Mouse (Mus musculus) cerebellum, postnatal 4 days (tissue): ENCODE measurements around the gene Leng9.

Experiments used
- DNase-seq, 2 experiments: peaks; one replicate each; pipeline ENCODE4 v3.0.0; 2022; ENCODE audit warnings: low spot score in 2 of 2, mixed read lengths in 1 of 2

Leng9 gene

DNA sequence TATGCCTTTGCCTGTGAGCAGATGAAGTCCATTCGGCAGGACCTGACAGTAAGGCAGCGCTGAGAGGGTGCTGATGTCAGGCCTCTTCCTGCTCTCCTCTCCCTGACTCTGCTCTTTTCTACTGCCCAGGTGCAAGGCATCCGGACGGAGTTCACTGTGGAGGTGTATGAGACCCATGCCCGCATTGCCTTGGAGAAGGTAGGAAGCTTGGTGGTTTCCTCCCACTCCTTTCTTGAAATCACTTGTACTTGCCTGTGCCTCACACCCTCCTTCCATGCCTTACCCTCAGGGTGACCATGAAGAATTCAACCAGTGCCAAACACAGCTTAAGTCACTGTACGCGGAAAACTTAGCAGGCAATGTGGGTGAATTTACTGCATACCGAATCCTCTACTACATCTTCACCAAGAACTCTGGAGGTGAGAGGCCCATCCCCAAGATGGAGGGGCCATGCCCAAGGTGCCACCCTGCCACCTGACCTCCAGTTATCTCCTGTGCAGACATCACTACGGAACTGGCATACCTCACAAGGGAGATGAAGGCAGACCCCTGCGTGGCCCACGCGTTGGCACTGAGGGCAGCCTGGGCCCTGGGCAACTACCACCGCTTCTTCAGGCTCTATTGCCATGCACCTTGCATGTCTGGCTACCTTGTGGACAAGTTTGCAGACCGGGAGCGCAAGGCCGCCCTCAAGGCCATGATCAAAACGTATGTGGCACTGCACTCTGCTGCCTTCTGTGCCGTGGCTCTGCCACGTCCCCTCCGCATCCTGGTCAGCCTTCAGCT is 5.2 kb downstream of the Leng9 start:
- DNase-seq, result no peak

DNA sequence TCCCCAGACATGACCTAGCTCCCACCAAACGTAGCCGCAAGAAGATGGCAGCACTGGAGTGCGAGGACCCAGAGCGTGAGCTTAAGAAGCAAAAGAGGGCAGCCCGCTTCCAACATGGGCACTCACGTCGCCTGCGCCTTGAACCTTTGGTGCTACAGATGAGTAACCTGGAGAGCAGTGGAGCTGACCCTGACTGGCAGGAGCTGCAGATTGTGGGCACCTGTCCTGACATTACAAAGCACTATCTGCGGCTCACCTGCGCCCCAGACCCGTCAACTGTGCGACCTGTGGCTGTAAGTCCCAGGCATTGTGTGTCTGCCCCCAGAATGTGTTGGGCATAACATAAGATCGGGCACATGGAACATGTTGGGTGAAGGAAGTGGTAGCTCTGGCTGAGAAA is 6.1 kb downstream of the Leng9 start:
- no peak for DNase-seq

DNA sequence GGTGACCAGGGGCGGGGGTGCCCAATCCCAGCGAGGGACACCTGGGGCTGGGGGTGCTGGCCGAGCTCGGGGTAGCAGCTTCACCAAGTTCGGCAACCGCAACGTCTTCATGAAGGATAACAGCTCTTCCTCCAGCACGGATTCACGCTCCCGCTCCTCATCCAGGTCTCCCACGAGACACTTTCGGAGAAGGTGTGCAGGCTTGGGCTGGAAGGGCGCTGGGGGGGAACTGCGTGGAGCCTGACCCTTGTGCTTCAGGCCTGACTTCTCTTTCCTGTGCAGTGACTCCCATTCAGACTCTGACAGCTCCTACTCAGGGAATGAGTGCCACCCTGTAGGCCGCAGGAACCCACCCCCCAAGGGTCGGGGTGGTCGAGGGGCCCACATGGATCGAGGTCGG is 6.7 kb downstream of the Leng9 start:
- no peak for DNase-seq

DNA sequence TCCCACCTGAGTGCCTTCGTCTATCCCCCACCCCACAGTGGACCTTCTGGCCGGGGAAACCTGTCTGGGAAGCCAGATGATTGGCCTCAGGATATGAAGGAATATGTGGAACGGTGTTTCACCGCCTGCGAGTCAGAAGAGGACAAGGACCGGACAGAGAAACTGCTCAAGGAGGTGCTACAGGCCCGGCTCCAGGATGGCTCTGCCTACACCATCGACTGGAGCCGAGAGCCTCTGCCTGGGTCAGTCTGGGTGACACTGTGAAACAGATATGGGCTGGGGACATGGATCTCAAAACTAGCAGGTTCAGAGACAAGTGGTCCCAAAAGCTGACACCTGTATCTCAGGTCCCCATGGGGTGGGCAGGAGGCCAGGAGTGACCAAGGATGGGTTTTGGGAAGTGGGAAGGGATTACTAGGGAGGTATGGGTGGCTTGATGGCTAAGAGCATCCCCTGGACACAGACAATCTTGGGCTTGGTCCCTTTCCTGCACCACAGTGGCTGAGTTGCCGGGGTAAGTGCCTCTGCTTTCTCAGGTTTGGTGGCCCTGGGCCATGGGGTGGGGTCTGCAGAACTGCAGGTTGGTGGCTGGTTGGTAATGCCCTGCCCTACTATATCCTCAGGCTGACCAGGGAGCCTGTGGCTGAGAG is 7.3 kb downstream of the Leng9 start:
- DNase-seq, result no peak

DNA sequence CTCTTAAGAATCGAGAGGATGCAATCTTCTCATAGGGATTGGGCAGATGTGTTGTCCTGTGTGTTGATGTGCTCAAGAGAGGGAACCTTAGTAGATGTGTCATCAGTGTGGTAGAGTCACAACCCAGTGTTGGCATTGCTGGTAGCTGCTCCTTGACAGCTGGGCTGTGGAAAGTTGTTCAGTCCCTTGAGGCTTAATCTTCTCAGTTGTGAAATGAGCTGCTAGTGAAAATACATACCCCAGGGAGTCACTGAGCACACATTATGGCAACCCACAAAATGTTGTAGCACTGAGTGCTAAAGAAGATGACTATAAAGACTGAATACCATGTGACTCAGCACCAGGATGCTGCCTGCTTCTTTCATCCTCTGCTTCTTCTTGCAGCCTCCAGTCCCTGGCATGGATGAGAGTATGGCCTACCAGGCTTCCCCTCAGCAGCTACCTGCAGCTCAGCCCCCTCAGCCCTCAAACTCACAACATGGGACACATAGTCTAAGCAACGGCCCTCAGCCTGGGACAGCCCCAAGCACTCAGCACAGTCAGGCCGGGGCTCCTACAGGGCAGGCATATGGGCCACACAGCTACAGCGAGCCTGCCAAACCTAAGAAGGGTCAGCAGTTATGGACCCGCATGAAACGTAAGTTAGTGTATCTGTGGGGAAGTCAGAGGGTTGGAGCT is 8.4 kb downstream of the Leng9 start:
- no peak for DNase-seq

DNA sequence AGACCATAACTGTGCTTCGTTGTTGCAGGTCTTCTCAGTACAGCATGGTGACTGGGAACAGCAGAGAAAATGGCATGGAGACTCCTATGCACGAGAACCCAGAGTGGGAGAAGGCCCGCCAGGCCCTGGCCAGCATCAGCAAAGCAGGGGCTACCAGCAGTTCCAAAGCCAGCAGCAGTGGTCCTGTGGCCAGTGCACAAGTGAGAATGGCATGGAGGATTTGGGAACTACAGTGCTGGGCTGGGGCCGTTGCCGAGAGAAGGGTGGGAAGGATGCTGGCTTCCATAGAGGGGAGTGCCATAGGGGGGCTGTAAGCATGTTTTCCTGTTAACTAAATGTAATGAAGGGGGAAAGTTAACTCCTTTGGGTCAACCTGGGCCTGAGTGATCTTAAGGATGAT is 10.8 kb downstream of the Leng9 start:
- no peak for DNase-seq

DNA sequence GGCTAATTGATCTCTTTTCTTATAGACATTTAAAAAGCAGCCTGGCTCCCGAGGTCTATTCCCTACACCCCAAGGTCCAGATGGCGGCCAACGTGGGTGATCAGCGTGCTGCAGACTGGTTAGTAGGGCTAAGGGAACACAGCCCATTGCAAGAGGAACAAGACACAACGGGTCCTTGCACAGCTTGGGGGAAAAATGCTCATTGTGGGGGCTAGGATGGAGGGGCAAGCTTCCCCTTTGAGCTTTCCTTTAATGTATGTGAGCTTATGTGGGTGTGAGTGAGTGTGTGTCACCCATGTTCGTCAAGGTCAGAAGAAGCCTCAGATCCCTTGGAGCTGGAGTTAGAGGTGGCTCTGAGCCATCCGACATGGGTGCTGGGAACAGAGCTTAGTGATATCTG is 11.5 kb downstream of the Leng9 start:
- no peak for DNase-seq

DNA sequence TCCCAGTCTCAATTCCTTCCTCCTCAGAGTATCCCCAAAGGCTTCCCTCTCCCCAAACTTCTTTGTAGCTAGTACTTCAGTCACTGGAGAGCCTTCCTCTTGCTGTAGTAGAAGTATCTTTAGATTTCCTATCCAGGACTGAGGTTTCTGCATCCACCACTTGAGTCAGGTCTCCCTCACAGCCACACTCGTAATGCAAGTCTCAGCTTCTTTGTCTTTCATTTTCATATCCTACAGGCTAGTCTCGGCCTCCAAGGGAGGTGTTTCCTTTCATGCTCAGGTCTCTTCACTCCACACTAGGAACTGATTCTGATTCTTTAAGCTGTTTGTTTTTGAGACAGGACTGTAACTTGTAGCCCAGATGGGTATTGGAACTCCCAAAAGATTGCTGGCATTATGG is 12.0 kb downstream of the Leng9 start:
- DNase-seq, result no peak

DNA sequence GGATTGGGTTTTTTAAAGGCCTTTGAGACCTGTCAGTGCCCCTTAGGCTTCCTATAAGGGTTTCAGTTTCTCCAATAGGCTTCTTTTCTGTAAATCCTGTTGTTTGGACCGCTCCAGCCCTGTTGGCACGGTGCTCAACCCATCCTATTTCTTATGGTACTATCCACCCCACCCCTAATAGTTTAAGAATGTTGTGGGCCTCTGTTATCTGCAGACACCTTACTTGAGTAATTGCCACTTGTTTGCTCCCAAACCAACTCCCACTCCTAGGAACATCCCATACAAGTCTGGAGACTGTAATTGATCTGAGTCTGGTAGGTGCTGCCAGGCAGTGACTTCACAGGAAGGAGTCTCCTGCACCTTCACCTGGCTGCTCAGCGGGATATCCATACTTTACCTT is 12.4 kb downstream of the Leng9 start:
- no peak for DNase-seq

DNA sequence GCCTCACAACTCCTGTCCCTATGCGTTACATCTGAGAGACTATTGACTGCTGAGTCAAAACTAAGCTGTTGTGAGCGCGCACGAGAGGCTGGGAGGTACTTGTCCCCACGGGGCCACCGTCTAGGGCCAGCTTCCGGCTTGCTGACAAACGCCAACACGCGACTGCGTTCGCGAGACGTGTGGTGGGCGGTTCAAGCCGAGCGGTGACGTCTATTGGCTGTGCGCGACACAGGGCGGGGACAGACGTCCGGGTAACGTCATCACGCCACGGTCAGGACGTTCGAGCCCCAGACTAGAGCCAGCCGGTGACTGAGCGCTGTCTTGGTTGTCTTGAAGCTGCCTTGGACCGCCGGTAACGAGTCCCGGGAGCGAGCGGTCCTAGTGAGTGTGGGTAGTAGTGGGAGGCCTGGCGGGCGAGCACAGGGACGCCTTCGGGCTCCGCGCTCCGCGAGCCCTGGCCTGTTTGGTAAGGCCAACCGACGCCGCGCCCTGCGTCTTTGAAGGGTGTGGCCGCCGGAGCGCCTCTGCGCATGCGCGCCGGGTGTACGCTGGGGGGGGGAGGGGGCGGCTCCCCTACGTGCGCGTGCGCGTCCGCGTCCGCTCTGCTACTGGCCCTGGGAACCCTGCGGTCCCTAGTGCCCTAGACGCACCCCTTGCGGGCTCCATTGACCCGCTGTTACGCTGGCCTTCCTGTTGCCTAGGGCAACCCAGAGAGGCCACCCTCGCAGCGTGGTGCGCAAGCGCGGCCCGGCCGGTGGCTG is 13.2 kb downstream of the Leng9 start, which contains the start of gene Leng8:
Leng8 (plus strand) TSS at position 269 of the 761 bp plus-strand sequence.
- DNase-seq, result peak; percentile 97 to 98

DNA sequence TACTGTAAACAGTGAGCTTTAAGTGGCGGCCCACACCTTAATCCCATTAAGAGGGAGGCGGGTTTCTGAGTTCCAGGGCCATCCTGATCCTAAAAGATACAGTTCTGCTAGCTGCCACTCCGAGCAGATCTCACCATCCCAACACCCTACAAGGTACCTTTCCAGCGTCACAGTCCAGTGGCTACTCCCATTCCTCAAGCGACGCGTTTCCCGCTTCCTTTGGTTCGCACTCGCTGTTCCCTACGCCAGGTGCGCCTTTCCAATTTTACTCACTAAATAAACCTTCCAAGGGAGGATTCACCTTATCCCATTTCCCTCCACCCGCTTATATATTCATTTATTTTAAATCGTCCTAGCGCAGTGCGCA is 13.8 kb downstream of the Leng9 start:
- no peak for DNase-seq

DNA sequence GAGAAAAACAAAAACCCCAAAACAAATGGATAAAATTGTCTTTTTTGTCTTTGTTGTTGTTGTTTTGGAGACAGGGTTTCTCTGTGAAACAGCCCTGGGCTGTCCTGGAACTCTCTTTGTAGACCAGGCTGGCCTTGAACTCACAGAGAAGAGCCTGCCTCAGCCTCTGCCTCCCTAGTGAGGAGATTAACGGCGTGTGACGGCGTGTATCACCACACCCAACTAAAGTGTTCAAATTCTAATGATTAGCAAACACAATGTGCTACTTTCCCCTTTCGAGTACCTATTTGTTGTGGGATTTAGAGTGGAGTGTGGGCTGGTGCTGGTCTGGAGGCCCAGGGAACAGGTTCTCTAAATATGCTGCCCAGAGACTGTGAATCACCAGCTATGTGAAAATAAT is 15.3 kb downstream of the Leng9 start:
- DNase-seq, result peak in 1 of 2 experiments; percentile 12

DNA sequence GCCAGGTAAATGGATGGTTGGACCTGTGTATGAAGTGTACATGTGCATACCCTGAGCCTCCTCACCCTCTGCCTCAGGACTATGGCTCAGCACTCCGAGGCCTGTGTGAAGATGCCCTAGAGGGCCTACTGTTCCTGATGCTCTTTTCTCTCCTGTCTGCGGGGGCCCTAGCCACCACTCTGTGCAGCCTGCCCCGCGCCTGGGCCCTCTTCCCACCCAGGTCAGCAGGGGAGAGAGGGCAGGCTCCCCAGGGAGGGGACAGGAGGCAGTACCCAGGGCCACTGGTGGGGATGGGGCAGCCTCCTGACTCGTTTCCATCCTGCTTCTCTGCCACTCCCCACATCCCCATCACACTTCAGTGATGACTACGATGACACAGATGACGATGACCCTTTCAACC is 17.2 kb downstream of the Leng9 start:
- DNase-seq, result no peak

DNA sequence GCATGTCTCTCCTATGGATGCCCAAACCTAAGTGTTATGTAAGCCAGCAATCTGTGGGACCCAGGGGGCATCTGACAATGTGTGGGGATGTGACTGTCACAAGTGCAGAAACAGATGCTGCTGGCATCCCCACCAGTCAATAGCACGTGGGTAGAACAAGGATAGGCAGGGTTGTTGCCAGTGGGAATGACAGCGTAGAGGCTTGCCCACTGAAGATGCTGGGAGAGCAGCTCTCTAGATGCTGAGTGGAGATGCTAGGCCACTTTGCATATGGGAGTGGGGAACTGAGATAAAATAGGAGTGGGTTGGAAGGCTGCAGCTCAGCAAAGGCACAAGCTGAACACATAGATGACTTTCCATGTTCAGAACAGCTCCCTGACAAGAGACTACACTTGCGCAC is 17.6 kb downstream of the Leng9 start:
- no peak for DNase-seq

DNA sequence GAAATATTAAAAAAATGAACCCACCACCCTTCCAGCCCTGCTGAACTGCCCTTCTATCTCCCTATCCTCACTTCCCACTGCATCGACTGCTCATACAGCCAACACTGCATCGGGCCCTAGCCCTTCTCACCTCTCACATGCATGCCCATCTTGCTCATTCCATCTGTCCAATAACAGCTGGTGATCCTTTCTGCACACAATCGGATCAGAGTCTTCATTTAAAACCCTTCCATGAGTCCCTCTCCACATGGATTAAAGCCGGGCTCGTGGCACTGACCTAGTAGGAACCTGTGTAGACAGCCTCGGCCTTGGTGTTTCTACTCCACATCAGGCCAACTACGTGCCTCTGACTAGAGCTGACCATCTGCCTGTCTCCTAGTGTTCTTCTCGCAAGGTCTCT is 18.2 kb downstream of the Leng9 start:
- no peak for DNase-seq

DNA sequence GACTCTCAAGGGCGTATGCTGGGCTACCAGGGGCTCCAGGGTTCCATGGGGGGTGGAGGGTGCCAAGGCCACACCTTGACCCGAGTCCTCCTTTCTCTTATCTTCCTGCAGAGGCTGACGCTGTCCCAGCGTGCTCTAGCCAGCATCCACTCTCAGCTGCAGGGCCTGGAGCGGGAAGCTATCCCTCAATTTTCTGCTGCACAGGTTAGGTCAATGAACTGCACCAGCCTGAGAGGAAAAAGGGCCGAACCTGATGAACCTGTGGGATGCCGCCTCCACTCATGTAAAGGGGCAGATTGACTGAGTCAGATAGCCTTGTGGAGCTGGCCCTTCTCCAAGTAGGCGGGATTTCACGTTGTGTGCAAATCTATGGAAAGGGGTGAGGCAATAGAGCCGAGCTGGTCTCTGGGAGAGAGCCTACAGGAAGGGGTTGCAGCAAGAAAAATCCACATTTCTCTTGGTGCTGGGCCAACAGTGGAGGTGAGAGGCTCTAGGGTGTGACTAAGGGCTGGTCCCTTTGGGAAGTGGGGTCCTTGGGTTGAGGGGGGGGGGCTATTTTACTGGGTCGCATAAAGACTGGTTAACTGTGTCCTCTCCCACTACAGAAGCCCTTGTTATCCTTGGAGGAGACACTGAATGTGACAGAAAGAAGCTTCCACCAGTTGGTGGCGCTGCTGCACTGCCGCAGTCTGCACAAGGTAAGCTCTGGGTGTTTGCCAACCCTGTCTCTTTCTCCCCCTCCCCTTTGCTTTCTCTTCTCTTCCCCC is 19.3 kb downstream of the Leng9 start:
- peak; percentile 86 to 91 for DNase-seq

DNA sequence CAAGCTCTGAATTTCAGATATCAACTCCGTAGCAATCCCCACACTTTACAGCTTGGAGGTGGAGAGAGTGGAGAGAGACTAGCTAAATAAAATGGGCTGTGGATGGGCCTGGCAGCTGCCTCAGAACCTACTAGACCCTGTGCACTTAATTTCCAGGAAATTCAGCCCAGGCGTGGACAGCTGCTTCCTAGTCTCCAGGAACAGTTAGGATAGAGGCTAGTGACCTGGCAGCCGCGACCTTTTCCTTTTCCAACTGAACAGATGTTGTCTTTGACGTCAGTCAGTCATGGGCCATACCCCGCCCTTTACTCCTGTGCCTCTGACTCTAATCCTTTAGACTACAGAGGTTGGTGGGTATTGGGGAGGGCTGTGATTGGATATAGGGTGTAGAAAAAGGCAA is 21.3 kb downstream of the Leng9 start:
- no peak for DNase-seq

DNA sequence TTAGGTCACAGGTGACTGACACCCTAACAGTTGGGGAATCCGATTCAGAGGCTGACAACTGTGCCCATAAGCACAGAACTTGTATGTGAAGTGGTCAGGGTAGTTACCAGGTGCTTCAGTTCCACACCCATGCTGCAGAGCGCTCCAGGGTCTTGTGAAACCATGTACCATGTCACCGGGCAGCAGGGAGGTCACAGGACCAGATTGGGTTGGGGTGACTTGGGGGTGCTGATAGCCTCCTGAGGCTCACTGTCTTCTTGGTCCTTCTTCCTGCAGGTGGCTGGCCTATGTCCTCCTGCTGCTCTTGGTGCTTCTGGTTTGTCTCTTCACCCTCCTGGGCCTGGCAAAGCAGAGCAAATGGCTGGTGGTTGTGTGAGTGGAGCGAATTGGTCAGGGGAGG is 22.3 kb downstream of the Leng9 start:
- no peak for DNase-seq

DNA sequence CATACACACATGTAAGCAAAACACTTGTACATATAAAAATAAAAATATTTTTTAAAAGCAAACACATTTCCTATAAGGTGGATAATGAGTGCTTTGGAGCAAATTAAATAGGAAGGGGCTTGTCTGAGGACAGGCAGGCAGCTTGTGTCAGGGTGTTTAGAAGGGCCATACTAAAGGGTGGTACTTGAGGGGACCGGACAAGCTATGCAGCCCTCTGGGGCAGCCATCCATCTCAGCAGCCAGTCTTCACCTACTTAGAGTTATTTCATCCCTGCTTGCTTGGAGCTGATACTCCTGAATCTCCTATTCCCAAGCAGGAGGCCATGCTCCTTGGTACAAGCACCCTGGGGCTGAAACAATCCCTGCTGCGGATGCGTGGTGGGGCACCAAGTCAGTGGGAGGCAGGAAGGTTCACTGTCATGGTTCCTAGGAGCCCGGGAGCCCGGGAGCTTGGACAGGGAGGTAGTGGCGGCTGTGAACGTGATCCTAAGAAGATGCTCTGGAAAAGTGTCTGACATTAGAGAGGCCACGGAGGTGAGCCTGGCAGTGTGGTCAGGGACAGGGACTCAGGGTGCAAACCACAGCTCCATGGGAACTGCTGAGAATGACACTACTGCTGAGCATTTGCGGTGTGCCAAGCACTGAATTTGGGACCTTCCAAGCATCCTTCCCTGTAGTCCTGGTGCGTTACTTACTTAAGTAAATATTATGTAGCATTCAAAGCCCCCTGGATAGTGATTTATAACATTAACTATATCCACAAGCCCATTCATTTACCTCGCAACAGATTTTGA is 23.0 kb downstream of the Leng9 start:
- no peak for DNase-seq

DNA sequence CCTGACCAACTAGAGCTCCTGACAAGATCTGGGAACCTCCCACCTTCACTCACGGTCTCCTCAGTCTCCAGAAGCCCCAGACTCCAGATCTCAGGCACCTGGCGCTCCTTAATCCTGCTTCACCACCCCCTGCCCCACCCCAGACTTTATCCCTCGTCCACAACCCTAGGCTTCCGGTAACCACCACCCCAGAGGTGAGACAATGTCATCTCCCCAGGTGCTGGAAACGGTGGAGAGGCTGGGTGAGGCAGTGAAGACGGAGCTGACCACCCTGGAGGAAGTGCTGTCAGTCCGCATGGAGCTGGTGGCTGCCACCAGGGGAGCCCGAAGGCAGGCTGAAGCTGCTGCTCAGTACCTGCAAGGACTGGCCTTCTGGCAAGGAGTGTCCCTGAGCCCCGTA is 24.9 kb downstream of the Leng9 start:
- DNase-seq, result no peak

DNA sequence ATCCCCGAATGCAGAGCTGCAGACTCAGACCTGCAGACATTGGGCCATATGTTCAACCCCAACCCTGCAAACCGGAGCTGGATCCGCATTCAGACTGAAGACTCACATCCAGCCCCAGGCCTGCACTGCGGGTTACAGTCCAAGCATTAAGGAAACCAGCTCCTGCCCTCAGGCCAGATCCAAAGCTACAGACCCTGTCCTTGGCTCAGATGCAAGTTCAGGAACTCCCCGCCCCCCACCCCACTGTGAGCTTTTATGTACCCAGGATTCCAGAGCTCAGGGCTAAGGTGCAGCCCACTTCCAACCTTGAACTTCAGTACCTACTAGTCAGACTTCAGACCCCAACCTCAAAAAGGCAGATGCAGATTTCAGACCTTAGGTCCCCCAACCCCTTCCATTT is 25.3 kb downstream of the Leng9 start:
- DNase-seq, result no peak
